Mouse (Mus musculus): Measurements from ENCODE around the gene Klhl28. TPM values are rescaled to one million over a fixed set of nuclear protein-coding genes. Genes with fewer than 3 reads are reported as not detected.
A peak's percentile ranks its signal among the peaks of the same experiment; 100 is the strongest.

The Klhl28 gene
- total RNA-seq, 2 experiments from 2014 or later, result 7.7 to 9.1 TPM

GRCm38 (mm10) chr12:64897060-64897730 is 68.1 kb downstream of the Klhl28 start:
- DNase-seq, result peak; percentile 56

More at GRCm38 (mm10) chr12:64897060-64897730, 68.1 kb downstream of the Klhl28 start:
- intact Hi-C loops (cut with DNase I; ENCODE audit: low total_unique reads), result no loop called here

Other genes starting within 250 kb of the Klhl28 start
- 1 to 10 TPM; 2.6 to 4.2 TPM for gene Gm527, start 47.6 kb downstream of the Klhl28 start, total RNA-seq (2021)
- gene Togaram1, start 270 bp upstream of the Klhl28 start, total RNA-seq (2021), result 1 to 10 TPM; 7.8 to 9.4 TPM
- 10 to 100 TPM; 11.1 to 13.5 TPM for gene Prpf39, start 70.8 kb upstream of the Klhl28 start, total RNA-seq (2021)
- 100 to 1,000 TPM; 197 TPM for gene Fkbp3, start 108.5 kb upstream of the Klhl28 start, total RNA-seq (2021)
- gene Fancm, start 110.1 kb upstream of the Klhl28 start, total RNA-seq (2021), result 1 to 10 TPM; 2.1 to 2.6 TPM
- gene Mis18bp1, start 207.1 kb upstream of the Klhl28 start, total RNA-seq (2021), result 1 to 10 TPM; 1.3 to 1.4 TPM

Data from gastrocnemius, postnatal 14 days (tissue).